Mouse (Mus musculus) B cell, adult 62 days (primary cell): ENCODE results near the gene Gm17324. TPM values are rescaled to one million over a fixed set of nuclear protein-coding genes. Genes with fewer than 3 reads are reported as not detected.

Experiments
- total RNA-seq: library from RNA; stranded (reverse); gene quantifications from 4 replicates; pipeline ENCODE4 v1.2.4, GENCODE M21; 2023

The Gm17324 gene
- total RNA-seq = 0.66 TPM in 1 of 4 replicates, not detected in the others

GRCm38 (mm10) chr9:78447973-78448873 is at the start of gene Gm17324, which contains the start of gene Mto1:
TSS of gene Gm17324 (minus strand) at chr9:78448786.
TSS of gene Mto1 (plus strand) at chr9:78448208.

GRCm38 (mm10) chr9:78488890-78489420 is 40.4 kb upstream of the Gm17324 start, which contains the start of gene Eef1a1:
TSS of gene Eef1a1 (minus strand) at chr9:78489151.

GRCm38 (mm10) chr9:78442579-78443392 is 5.8 kb downstream of the Gm17324 start, which contains the start of gene Cgas:
TSS of gene Cgas (minus strand) at chr9:78443237.

Other genes with a start within 250 kb of the Gm17324 start
- gene Gsta1, start 218.1 kb downstream of the Gm17324 start, total RNA-seq = not detected in 4 replicates
- gene Gm3776, start 191.7 kb downstream of the Gm17324 start, total RNA-seq = not detected in 4 replicates
- gene Gm10639, start 158.9 kb downstream of the Gm17324 start, total RNA-seq = not detected in 4 replicates
- not detected in 4 replicates for gene Omt2a, start 134.0 kb downstream of the Gm17324 start, total RNA-seq
- not detected in 4 replicates for gene Omt2b, start 121.2 kb downstream of the Gm17324 start, total RNA-seq
- not detected in 4 replicates for gene Gsta2, start 93.0 kb downstream of the Gm17324 start, total RNA-seq
- gene Dppa5a, start 80.6 kb downstream of the Gm17324 start, total RNA-seq = not detected in 4 replicates
- gene Ooep, start 70.1 kb downstream of the Gm17324 start, total RNA-seq = not detected in 4 replicates
- gene Ddx43, start 53.0 kb downstream of the Gm17324 start, total RNA-seq = not detected in 4 replicates
- gene Cgas, start 5.5 kb downstream of the Gm17324 start, total RNA-seq = 1.3 to 1.5 TPM (median 1.4 TPM) in 4 replicates
- 21.1 to 26.9 TPM (median 23.4 TPM) in 4 replicates for gene Mto1, start 578 bp downstream of the Gm17324 start, total RNA-seq
- gene Eef1a1, start 40.4 kb upstream of the Gm17324 start, total RNA-seq = 8,003 to 8,826 TPM (median 8,752 TPM) in 4 replicates
- gene Slc17a5, start 139.3 kb upstream of the Gm17324 start, total RNA-seq = 5.0 to 7.0 TPM (median 6.7 TPM) in 4 replicates
- not detected in 4 replicates for gene Cd109, start 166.8 kb upstream of the Gm17324 start, total RNA-seq